Mouse (Mus musculus) gastrocnemius, postnatal 14 days (tissue): ENCODE data around the gene Sorl1. TPM values are rescaled to one million over a fixed set of nuclear protein-coding genes. Genes with fewer than 3 reads are reported as not detected.

Experiments used
- DNase-seq: peaks from one replicate; pipeline ENCODE4 v3.0.0; 2021; ENCODE audit warnings: mixed read lengths
- intact Hi-C: fragments of 180-260 bp; cut with DNase I; formaldehyde crosslinking; loops from one replicate; pipeline ENCODE4 v1.15.1; 2025; ENCODE audit warnings: low total_unique reads
- total RNA-seq, 2 experiments: library from RNA; stranded (reverse); gene quantifications; 2 replicates each; pipeline ENCODE4 v1.2.3; 2021

Sorl1 gene
- total RNA-seq, 2 experiments from 2014 or later: 31.8 to 33.4 TPM

GRCm38 (mm10) chr9:42125262-42125982 lies 1.3 kb upstream of the Sorl1 start:
- DNase-seq: no peak
- intact Hi-C loops: no loop called here

GRCm38 (mm10) chr9:42123204-42123603 lies 893 bp downstream of the Sorl1 start:
- intact Hi-C loops: loop anchor here (5.0 kb wide), 1 partner anchor 66 kb away; no protein-coding TSS in a partner anchor

GRCm38 (mm10) chr9:42122441-42122840 lies 1.7 kb downstream of the Sorl1 start:
- intact Hi-C loops: loop anchor here (5.0 kb wide), 1 partner anchor 65 kb away; no protein-coding TSS in a partner anchor
- DNase-seq: no peak

More at GRCm38 (mm10) chr9:42123204-42123603, 893 bp downstream of the Sorl1 start:
- DNase-seq: no peak

GRCm38 (mm10) chr9:42121631-42122354 lies 2.3 kb downstream of the Sorl1 start:
- no peak for DNase-seq
- intact Hi-C loops: loop anchor here (5.0 kb wide), 1 partner anchor 64 kb away; no protein-coding TSS in a partner anchor

GRCm38 (mm10) chr9:42116418-42117056 lies 7.6 kb downstream of the Sorl1 start:
- DNase-seq: no peak
- intact Hi-C loops: loop anchor here (5.0 kb wide), 1 partner anchor 39 kb away; no protein-coding TSS in a partner anchor

- intact Hi-C loops: loop anchor here (5.0 kb wide), 1 partner anchor 38 kb away; no protein-coding TSS in a partner anchor
- no peak for DNase-seq
Observed at GRCm38 (mm10) chr9:42115078-42115477, 9.0 kb downstream of the Sorl1 start.

GRCm38 (mm10) chr9:42113316-42113715 lies 10.8 kb downstream of the Sorl1 start:
- intact Hi-C loops: no loop called here
- no peak for DNase-seq

- DNase-seq: no peak
- intact Hi-C loops: no loop called here
Observed at GRCm38 (mm10) chr9:42112691-42113090, 11.4 kb downstream of the Sorl1 start.

GRCm38 (mm10) chr9:42111256-42111655 lies 12.8 kb downstream of the Sorl1 start:
- intact Hi-C loops: no loop called here

GRCm38 (mm10) chr9:42109837-42110451 lies 14.2 kb downstream of the Sorl1 start:
- peak; percentile 65 for DNase-seq
- intact Hi-C loops: no loop called here

More at GRCm38 (mm10) chr9:42111256-42111655, 12.8 kb downstream of the Sorl1 start:
- no peak for DNase-seq

- no peak for DNase-seq
- intact Hi-C loops: no loop called here
Observed at GRCm38 (mm10) chr9:42109131-42109530, 15.0 kb downstream of the Sorl1 start.

GRCm38 (mm10) chr9:42108369-42108951 lies 15.6 kb downstream of the Sorl1 start:
- no peak for DNase-seq
- intact Hi-C loops: no loop called here

GRCm38 (mm10) chr9:42107062-42107461 lies 17.0 kb downstream of the Sorl1 start:
- DNase-seq: no peak
- intact Hi-C loops: no loop called here

GRCm38 (mm10) chr9:42106305-42106704 lies 17.8 kb downstream of the Sorl1 start:
- DNase-seq: no peak
- intact Hi-C loops: no loop called here

GRCm38 (mm10) chr9:42103546-42103945 lies 20.6 kb downstream of the Sorl1 start:
- no peak for DNase-seq
- intact Hi-C loops: no loop called here

GRCm38 (mm10) chr9:42102013-42102412 lies 22.1 kb downstream of the Sorl1 start:
- intact Hi-C loops: no loop called here
- no peak for DNase-seq

GRCm38 (mm10) chr9:42101266-42101665 lies 22.8 kb downstream of the Sorl1 start:
- intact Hi-C loops: no loop called here
- DNase-seq: no peak

- intact Hi-C loops: no loop called here
- DNase-seq: no peak
Observed at GRCm38 (mm10) chr9:42100618-42101210, 23.4 kb downstream of the Sorl1 start.
